Comparison of ENCODE assay signal across 8 mouse cellular contexts in the genomic region with DNA sequence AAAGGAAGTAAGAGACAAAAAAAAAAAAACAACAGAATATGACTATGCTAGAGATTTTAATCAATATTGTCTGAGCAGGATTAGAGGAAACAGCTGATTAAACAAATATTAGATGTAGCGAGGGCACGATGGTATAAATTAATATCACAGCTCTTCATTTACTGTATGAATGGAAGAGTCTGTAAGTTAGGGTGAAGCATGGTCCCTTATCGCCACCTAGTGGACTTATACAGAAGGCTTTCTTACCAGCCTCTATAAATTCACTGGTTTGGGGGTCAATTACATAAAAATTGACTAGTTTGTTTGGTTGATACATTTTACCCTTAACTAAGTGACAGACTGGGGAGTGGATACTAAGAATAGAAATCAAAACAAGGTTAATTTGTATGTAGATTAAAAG. TPM values are rescaled to one million over a fixed set of nuclear protein-coding genes. Genes with fewer than 3 reads are reported as not detected.
DNase-seq lines count a peak whose midpoint lies in the region.

No protein-coding gene starts in this region.

- DNase-seq in heart, adult 8-10 months (ENCODE audit: low spot score) = peak; percentile 41
- DNase-seq in heart, adult 11 months = no peak
- peak; percentile 29 for DNase-seq in thymus, postnatal 14 days
- DNase-seq in thymus, postnatal 25 days = no peak
- DNase-seq in embryo, embryonic 10 days (ENCODE audit: low spot score) = peak; percentile 87
- peak; percentile 18 to 44 for DNase-seq in layer of hippocampus, postnatal 10 days (ENCODE audit: low spot score in 2 of 2)
- peak; percentile 94 for DNase-seq in retina, embryonic 14.5 days (ENCODE audit: low spot score)
- DNase-seq in spleen, adult 12 weeks (ENCODE audit: low spot score) = no peak

RNA-seq across cellular contexts. Expression of a gene that starts 3.4 kb away (rescaled TPM):
- total RNA-seq in heart, adult 8-10 months (2022) = under 1 TPM; 0.14 to 0.28 (median 0.22) TPM
- 10 to 100 TPM; 83.4 to 98.5 TPM for total RNA-seq in layer of hippocampus, postnatal 10 days (2021)

Comparison
In these comparisons a context has a peak if more than half of its experiments do, and no peak if none do; other contexts are left out.
1. DNase-seq: peak in heart, adult 8-10 months (single experiment), thymus, postnatal 14 days (single experiment), embryo, embryonic 10 days (single experiment), layer of hippocampus, postnatal 10 days (2 of 2) and retina, embryonic 14.5 days (single experiment); none in heart, adult 11 months (single experiment), thymus, postnatal 25 days (single experiment) and spleen, adult 12 weeks (single experiment).
2. RNA of a gene that starts 3.4 kb away (total RNA-seq): 83.4 to 98.5 TPM in layer of hippocampus, postnatal 10 days; 0.14 to 0.28 TPM in heart, adult 8-10 months; every median in the first group is over 10 times any median in the second.